Mouse (Mus musculus): Measurements from ENCODE around the gene Abhd17c. TPM values are rescaled to one million over a fixed set of nuclear protein-coding genes. Genes with fewer than 3 reads are reported as not detected.

Abhd17c gene
- total and polyA plus RNA-seq, 3 experiments = 33.5 to 55.7 TPM; not detected in 1

DNA sequence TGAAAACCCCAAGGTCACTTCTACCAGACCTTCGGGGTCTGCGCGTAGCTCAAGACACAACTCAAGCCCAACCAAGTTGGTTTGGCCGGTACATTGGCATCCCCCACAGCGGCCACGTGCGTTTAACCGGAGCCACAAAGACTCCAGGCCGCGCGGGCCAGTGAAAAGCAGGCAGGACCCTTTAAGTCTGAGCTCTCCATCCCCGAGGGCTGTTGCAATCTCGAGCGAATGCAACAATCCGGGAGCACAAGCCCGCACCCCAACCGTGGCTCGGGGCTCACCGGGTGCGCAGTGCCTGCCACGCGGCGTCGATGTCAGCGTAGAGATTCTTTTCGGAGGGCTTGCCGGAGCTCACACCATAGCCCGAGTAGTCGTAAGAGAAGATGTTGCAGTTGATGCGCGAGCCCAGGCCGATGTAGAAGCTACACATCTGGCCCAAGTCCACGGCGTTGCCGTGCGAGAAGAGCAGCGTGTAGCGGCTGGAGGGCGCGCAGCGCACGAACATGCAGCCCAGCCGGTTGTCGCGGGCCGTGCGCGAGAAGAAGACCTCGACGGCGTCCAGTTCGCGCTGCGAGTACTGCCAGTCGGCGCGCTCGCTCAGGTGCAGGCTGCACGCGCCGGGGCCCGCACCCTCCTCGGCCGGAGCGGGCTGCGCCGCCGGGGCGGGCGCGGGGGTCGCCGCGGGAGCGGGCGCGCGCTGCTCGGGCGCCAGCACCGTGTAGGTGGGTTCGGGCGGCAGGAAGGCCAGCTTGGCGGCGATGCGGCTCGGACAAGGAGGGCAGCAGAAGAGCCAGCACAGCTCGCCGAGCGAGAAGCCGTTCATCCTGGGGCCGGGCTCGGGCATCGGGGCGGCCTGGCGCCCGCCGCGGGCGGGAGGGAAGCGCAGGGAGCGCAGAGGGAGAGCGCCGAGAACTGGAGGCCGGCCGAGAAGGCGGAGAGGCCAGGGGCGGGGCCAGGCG is at the start of gene Abhd17c (continued):
- TF ChIP-seq CHD2 (IDR thresholded peaks at IDR 0.05; ENCODE audit: low read length) (no peak), USF2 (IDR thresholded peaks at IDR 0.05; ENCODE audit: borderline replicate concordance in 1 of 2, insufficient read depth in 1 of 2, low read depth in 1 of 2, low read length in 2 of 2) (no peak), SMC3 (IDR thresholded peaks at IDR 0.05; ENCODE audit: low read depth, low read length) (no peak), GABPA (IDR thresholded peaks at IDR 0.05; ENCODE audit: low read depth, low read length) (no peak)

DNA sequence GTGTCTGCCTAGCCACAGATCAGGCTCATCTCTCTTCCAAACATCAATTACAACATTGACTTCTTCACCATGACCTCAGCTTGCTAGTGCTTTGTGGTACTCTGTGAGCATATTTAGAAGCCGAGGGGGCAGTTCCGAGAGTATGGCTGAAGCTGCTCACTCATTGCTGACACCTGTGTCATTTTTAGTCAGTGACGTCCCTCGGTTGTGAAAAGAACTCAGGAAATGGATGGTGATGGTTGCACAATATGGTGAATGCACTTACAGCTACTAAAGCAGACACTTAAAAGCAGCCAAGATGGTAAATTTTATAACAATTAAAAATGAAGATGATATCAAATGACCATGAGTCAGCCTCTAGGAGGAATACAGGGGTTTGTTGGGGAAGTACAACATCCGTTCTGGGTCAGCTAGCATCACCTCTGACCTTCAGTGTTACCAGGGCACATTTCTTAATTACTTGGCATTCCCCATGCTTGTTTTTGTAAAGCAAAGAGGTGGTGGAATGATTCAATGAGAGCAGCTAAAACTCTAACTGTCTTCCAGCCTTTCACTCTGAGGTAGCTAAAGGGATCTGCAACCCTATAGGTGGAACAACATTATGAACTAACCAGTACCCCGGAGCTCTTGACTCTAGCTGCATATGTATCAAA is 45.6 kb upstream of the Abhd17c start:
- no peak for DNase-seq (ENCODE audit: low read depth, low spot score)
- TF ChIP-seq TCF12 (IDR thresholded peaks at IDR 0.05; ENCODE audit: low read depth, low read length) (no peak), TBP (IDR thresholded peaks at IDR 0.05; ENCODE audit: low read depth, low read length) (no peak), SMC3 (IDR thresholded peaks at IDR 0.05; ENCODE audit: low read depth, low read length) (no peak), ZC3H11A (IDR thresholded peaks at IDR 0.05; ENCODE audit: low read depth, low read length) (no peak), KAT2A (conservative IDR thresholded peaks at IDR 0.05; ENCODE audit: low read depth, low read length) (no peak), CHD1 (IDR thresholded peaks at IDR 0.05; ENCODE audit: low read depth, low read length) (no peak)
- no peak overlapping the region for H3K27ac ChIP-seq (ENCODE audit: control insufficient read depth, low read depth, low read length)
- no peak overlapping the region for H3K9ac ChIP-seq (ENCODE audit: control insufficient read depth, low read depth, low read length, poor library complexity, severe bottlenecking)
- no peak overlapping the region for H3K4me3 ChIP-seq (ENCODE audit: control insufficient read depth in 1 of 2, insufficient read depth in 1 of 2, low read depth in 2 of 2, low read length in 2 of 2)
- no peaks in the 10 kb centered on the region for H3K79me2 ChIP-seq (ENCODE audit: control insufficient read depth, insufficient read depth, low read length, poor library complexity)
- no peaks in the 10 kb centered on the region for H3K9me3 ChIP-seq (replicated peaks; ENCODE audit: insufficient read depth, low read length)
- peaks cover 0 to 8% of the 10 kb centered on the region in 2 experiments; a peak in 2 of 4 replicates for H3K4me1 ChIP-seq (ENCODE audit: control insufficient read depth in 1 of 2, insufficient read depth in 2 of 2, low read length in 2 of 2)
- no peaks in the 10 kb centered on the region; a peak in 2 of 4 replicates for H3K36me3 ChIP-seq (ENCODE audit: control insufficient read depth in 1 of 2, insufficient read depth in 2 of 2, low read length in 2 of 2)
- H3K27me3 ChIP-seq (ENCODE audit: control insufficient read depth in 1 of 2, insufficient read depth in 2 of 2, low read length in 2 of 2) = no peaks in the 10 kb centered on the region

DNA sequence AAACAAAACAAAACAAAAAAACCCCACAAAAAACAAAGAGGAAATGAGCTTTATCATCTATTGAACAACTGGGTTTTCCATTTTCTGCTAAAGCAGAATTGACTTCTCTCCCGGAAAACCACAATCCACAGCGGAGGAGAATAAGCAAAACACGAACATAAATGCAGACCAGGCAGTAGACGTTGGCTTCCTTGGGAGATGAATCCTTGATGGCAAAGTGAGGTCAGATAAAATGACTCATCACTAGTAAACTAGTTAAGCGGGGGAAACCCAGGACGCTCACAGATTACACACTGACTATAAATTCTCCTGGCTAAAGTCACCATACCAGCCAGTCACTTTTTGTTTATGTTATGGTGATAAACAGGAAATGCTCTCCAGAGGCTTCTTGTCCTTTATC is 44.5 kb upstream of the Abhd17c start:
- no peak for DNase-seq (ENCODE audit: low read depth, low spot score)
- Histone ChIP-seq H3K36me3 (ENCODE audit: control insufficient read depth in 1 of 2, insufficient read depth in 2 of 2, low read length in 2 of 2) (peaks cover 0 to 3% of the 10 kb centered on the region in 2 experiments; a peak in 2 of 4 replicates), H3K27me3 (ENCODE audit: control insufficient read depth in 1 of 2, insufficient read depth in 2 of 2, low read length in 2 of 2) (no peaks in the 10 kb centered on the region), H3K9ac (ENCODE audit: control insufficient read depth, low read depth, low read length, poor library complexity, severe bottlenecking) (no peak overlapping the region), H3K9me3 (replicated peaks; ENCODE audit: insufficient read depth, low read length) (no peaks in the 10 kb centered on the region), H3K79me2 (ENCODE audit: control insufficient read depth, insufficient read depth, low read length, poor library complexity) (no peaks in the 10 kb centered on the region), H3K4me1 (ENCODE audit: control insufficient read depth in 1 of 2, insufficient read depth in 2 of 2, low read length in 2 of 2) (peaks cover 0 to 16% of the 10 kb centered on the region in 2 experiments; a peak in 2 of 4 replicates), H3K27ac (ENCODE audit: control insufficient read depth, low read depth, low read length) (no peak overlapping the region), H3K4me3 (ENCODE audit: control insufficient read depth in 1 of 2, insufficient read depth in 1 of 2, low read depth in 2 of 2, low read length in 2 of 2) (no peak overlapping the region)
- TF ChIP-seq MAX (IDR thresholded peaks at IDR 0.05; ENCODE audit: low read length) = no peak
- TF ChIP-seq ZKSCAN1 (IDR thresholded peaks at IDR 0.05; ENCODE audit: low read depth, low read length) = no peak
- TF ChIP-seq RCOR1 (IDR thresholded peaks at IDR 0.05; ENCODE audit: low read depth, low read length) = no peak
- no peak for TF ChIP-seq E2F4 (IDR thresholded peaks at IDR 0.05; ENCODE audit: borderline replicate concordance, low read depth, low read length)
- TF ChIP-seq ETS1 (IDR thresholded peaks at IDR 0.05; ENCODE audit: low read depth, low read length) = no peak
- TF ChIP-seq MAZ (IDR thresholded peaks at IDR 0.05; ENCODE audit: low read depth, low read length) = no peak
- no peak for TF ChIP-seq POLR2AphosphoS2 (IDR thresholded peaks at IDR 0.05; ENCODE audit: low read length)
- no peak for TF ChIP-seq POLR2AphosphoS5 (IDR thresholded peaks at IDR 0.05; ENCODE audit: borderline replicate concordance, low read depth, low read length)
- TF ChIP-seq ZC3H11A (IDR thresholded peaks at IDR 0.05; ENCODE audit: low read depth, low read length) = no peak
- TF ChIP-seq SMC3 (IDR thresholded peaks at IDR 0.05; ENCODE audit: low read depth, low read length) = no peak
- no peak for TF ChIP-seq MYB (IDR thresholded peaks at IDR 0.05; ENCODE audit: low read depth, low read length)
- no peak for TF ChIP-seq ZNF384 (IDR thresholded peaks at IDR 0.05; ENCODE audit: low read depth, low read length)
- TF ChIP-seq CHD1 (IDR thresholded peaks at IDR 0.05; ENCODE audit: low read depth, low read length) = no peak
- no peak for TF ChIP-seq TBP (IDR thresholded peaks at IDR 0.05; ENCODE audit: low read depth, low read length)

Data from MEL (cell line).